Mouse (Mus musculus): ENCODE measurements around the gene Tlr3. TPM values are rescaled to one million over a fixed set of nuclear protein-coding genes. Genes with fewer than 3 reads are reported as not detected.

The Tlr3 gene
- 0.63 and 1.1 TPM in 2 replicates for total RNA-seq (2017)

DNA sequence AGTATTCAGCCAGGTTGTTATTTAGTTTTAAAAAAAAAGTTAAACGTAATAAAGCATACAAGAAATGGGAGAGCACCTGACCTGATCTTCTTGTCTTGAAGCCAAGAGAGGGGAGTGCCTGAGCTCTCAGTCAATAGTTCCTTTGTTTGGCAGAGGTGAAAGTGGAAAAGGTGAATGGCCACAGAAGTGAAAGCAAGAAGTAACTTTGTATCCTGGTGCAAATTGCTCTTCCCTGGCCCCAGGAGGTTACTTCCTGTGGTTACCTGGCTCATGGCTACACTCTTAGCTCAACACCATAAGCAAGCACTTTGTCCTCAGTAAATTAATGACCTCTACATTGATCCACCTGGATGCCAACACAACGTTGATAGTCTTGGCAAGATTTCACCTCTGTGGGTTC, at the start of gene Tlr3:
Tlr3 (minus strand) TSS at position 199 of the 400 bp plus-strand sequence.
- ATAC-seq (replicated peaks; ENCODE audit: low read depth, poor library complexity, severe bottlenecking): no peak

DNA sequence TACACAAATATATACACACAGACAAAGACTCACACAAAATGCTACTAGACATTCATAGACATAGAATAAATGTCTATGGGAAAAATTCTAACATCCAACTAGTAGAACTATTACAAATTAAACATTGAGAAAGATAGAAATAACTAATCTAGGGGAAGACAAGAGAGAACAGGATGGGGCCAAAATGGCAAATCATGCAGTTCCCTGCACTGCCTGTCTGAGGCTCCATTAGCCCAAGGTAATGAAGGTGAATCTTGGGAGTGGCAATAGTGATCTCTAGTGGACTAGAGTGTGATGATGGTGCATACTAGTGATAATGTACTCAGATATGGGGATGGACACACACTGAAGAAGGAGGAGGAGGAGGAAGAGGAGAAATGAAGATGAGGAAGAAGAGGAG, 47.0 kb upstream of the Tlr3 start:
- ATAC-seq (replicated peaks; ENCODE audit: low read depth, poor library complexity, severe bottlenecking): no peak

DNA sequence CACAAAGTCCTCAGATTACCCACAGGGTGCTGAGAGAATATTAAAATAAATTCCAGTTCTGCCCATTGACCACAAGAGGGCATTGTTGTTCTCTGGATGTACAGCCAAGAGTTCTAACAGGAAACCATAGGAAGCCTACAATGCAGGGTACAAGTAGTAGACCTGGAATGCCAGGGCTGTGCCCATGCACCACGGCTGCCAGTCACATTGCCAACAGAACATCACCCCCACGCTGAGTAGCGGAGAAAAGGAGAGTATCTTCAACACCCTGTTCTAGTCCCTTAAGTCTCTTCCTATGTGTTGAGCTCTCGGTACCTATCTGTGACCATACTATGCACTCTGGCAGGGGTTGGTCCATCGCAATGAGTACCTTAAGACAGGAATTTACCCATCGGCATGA, 43.5 kb upstream of the Tlr3 start:
- peak; percentile 94 for ATAC-seq (replicated peaks; ENCODE audit: low read depth, poor library complexity, severe bottlenecking)

DNA sequence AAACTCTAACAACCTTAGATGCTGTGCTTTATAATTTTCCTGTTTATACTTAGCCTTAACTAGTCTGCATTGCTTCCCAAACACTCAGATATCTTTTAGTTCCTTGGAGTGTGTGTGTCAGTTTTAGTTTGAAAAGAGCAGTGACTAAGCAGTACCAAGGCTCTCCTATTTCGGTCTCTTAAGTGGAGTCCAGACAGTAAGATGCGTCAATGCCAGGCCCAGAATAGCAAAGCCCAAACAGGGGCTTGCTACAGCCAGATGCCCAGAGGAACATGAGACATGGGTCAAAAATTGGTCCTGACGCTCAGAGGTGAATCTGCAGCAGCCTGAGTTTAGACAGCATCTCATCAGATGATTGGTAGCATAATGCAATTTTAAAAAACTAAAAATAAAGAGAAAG, 41.2 kb upstream of the Tlr3 start:
- no peak for ATAC-seq (replicated peaks; ENCODE audit: low read depth, poor library complexity, severe bottlenecking)

- no peak for ATAC-seq (replicated peaks; ENCODE audit: low read depth, poor library complexity, severe bottlenecking)
Observed at GRCm38 (mm10) chr8:45448842-45449241, 38.0 kb upstream of the Tlr3 start.

- ATAC-seq (replicated peaks; ENCODE audit: low read depth, poor library complexity, severe bottlenecking): no peak
Observed at GRCm38 (mm10) chr8:45448257-45448656, 37.4 kb upstream of the Tlr3 start.

DNA sequence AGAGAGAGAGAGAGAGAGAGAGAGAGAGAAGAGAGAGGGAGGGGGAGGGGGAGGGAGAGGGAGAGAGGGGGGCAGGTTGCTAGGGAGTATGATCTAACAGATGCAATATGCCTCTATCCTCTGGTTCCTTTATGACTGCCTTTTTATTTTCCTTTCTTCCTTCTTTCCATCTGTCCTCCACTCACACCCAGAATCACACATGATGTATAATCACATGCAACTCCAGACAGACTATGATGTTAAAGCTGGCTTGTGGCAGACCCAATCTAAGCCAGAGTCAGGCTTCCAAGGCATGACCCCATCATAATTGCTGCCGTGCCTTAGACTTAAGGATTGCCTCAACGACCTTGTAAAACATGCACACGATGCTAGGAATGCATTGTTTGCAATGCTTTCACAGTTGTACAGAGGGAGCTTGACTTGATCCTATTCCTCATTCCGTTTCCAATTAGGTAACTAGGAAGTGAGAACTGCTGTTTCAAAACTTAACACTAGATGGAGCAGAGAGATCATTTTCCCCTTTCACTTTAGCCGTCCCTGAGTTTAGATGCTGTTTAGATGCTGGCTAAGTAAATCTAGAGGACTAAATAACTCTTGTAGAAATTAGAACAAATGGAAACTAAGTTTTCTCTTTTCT, 28.1 kb upstream of the Tlr3 start:
- ATAC-seq (replicated peaks; ENCODE audit: low read depth, poor library complexity, severe bottlenecking): peak; percentile 91

- no peak for ATAC-seq (replicated peaks; ENCODE audit: low read depth, poor library complexity, severe bottlenecking)
Observed at GRCm38 (mm10) chr8:45420151-45420550, 9.3 kb upstream of the Tlr3 start.

GRCm38 (mm10) chr8:45414965-45415364, 4.1 kb upstream of the Tlr3 start:
- peak; percentile 87 for ATAC-seq (replicated peaks; ENCODE audit: low read depth, poor library complexity, severe bottlenecking)

- peak; percentile 72 for ATAC-seq (replicated peaks; ENCODE audit: low read depth, poor library complexity, severe bottlenecking)
Observed at GRCm38 (mm10) chr8:45410146-45410880, 567 bp downstream of the Tlr3 start.

- no peak for ATAC-seq (replicated peaks; ENCODE audit: low read depth, poor library complexity, severe bottlenecking)
Observed at GRCm38 (mm10) chr8:45409702-45410101, 1.2 kb downstream of the Tlr3 start.

DNA sequence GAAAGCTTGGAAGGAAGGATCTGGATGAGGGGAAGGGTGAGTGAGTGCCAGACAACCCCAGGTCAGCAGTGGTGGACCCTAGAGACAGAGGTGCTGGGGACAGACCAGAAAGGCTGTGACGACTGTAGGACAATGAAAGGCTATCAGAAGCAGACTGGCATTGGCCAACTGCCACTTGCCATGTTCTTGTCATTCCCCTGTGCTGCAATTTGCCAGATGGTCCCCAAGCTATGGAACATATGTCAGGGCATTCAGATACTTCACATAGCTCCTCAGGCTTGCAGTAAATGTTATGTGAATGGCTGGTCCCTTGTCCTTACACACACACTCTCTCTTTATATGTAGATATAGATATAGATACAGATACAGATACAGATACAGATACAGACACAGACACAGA, 27.6 kb downstream of the Tlr3 start:
- ATAC-seq (replicated peaks; ENCODE audit: low read depth, poor library complexity, severe bottlenecking): no peak

DNA sequence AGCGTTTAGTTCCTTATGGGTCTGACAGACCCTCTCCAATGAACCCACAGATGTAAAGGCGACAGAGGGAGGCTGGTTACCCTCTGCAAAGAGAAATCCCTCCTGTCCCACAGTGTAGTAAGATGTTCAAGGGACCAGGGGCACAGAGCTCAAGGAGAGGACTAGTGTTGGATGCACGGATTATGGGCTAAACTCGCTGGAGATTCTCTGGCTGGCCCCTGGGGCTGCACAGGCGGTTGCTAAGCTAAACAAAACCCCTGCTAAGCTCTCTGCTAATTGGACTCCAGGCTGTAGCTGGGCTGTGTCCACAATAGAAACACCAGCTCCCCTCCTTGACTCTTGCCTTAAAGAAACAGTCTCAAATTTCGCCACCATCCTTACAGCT, 28.9 kb downstream of the Tlr3 start, which contains the start of gene Fam149a:
Fam149a (minus strand) TSS at position 329 of the 385 bp plus-strand sequence.
- ATAC-seq (replicated peaks; ENCODE audit: low read depth, poor library complexity, severe bottlenecking): no peak

DNA sequence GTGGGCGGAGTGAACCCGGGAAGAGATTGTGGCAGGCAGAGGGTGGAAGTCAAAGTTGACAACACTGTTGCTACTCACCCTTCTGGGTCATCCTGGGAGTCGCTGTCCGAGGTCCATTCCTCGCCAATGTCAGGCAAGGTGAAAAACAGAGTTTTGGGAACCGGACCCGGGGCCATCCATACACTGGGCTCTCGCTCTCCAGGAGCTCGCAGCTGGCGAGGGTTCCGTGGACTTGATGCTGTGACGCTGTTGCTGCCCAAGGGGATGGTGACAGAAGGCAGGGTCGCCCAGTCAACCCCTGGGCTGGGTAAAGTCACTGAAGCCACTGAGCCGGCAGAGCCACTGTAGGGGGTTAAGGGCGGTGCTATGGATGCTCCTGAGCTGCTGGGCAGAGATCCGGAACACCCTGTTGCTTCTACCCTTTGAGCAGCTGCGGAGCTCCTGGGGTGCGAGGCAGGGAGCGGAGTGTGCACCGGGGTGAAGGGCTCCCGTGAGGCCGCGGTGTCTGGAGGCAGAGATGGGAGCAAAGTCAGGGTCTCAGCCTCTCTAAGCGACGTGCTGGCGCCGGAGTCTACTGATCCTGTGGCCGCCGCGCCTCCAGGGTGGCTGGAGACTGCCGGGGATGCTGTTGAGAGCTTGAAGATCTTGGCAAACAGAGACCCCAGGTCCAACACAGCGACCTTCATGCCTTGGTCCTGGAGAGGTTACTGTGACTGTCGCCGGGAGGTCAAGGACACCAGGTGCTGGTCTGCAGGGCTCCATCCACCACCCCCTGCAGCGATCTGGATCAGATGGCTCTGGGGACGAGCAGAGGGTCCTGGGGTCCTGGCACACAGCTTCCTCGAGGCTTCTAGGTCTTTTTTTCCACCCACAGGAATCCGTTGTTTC, 29.6 kb downstream of the Tlr3 start:
- ATAC-seq (replicated peaks; ENCODE audit: low read depth, poor library complexity, severe bottlenecking): peak; percentile 22; the same call in 1 of the 2 replicates

- ATAC-seq (replicated peaks; ENCODE audit: low read depth, poor library complexity, severe bottlenecking): no peak
Observed at GRCm38 (mm10) chr8:45380598-45380997, 30.3 kb downstream of the Tlr3 start.

DNA sequence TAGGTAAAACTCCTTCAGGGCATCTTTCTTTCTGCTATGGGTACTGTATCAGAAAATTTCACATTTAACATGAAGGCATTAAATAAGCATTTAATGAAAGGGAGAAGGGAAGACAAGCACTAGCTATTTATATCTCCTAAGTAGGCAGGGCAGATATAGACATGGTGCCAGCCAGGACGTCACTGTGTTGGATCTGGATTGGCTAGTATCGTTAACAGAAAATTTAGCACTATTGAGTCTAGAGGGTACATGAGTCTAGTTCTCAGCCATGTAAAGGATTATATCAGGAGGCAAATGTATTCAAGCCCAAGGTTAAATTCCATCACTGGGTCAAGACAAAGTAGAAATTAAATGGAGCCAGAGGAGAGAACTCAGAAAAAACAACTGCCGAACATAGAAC, 36.8 kb downstream of the Tlr3 start:
- no peak for ATAC-seq (replicated peaks; ENCODE audit: low read depth, poor library complexity, severe bottlenecking)

GRCm38 (mm10) chr8:45367154-45367553, 43.7 kb downstream of the Tlr3 start:
- peak; percentile 95 for ATAC-seq (replicated peaks; ENCODE audit: low read depth, poor library complexity, severe bottlenecking)

DNA sequence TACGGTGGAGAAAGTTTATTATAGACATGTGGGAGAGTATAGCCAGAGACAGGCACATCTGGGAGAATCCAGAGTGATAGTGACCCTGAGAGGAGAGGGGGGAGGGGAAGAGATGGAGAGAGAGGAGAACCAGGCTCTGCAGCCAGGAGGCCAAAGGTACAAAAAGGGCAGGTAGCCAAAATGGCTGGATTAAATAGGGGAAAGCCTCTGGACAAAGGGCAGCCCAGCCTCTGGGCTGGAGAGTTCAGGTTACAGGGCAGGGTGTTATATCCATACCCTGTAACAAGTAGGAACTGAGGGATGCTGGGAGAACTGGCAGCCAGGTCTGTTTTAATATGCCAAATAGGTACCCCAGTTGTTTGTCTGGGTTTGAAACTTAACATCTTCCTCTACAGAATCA, 47.7 kb downstream of the Tlr3 start:
- no peak for ATAC-seq (replicated peaks; ENCODE audit: low read depth, poor library complexity, severe bottlenecking)

DNA sequence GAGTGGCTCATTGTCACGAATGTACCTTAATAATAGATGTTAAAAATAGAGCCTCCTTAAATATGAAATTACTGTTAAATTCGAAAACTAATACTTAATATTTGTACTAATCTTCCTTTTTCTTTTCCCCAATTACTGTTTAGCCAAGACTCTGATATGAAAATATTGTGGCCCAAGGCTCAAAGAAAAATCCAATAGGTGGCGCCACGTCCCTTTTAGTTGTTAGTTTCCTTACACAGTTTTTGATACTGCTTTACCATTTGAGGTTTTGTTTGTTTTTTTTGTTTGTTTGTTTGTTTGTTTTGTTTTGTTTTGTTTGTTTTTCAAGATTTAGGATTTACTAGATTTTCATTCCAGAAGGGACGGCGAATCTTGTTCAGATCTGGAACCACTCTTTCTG, 48.6 kb downstream of the Tlr3 start:
- no peak for ATAC-seq (replicated peaks; ENCODE audit: low read depth, poor library complexity, severe bottlenecking)

DNA sequence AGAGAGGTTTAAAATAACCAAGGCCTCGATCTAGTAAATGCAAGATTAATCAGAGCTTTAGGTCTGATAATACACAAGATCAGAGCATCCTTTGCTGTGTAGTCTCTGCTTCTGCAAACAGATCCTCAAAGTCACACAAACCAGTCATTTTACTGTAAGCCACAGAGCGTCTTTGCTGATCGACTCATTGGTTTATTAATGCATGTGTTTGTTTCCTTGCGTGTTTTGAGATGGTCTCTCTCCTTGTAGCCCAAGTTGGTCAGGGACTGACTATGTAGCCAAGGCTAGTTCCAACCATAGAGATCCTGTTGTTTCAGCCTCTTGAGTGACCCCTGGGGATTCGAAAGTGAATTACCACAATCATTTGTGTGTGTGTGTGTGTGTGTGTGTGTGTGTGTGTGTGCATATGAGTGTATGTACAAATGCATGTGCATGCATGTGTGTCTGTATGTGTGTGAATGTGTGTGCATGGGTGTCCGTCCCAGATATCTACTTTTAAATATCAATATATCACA, 51.7 kb downstream of the Tlr3 start:
- no peak for ATAC-seq (replicated peaks; ENCODE audit: low read depth, poor library complexity, severe bottlenecking)

Measured in common myeloid progenitor, adult 5-6 weeks (primary cell).